Mouse (Mus musculus) layer of hippocampus, adult 18-20 months (tissue): ENCODE measurements around the gene Adgrf1. TPM values are rescaled to one million over a fixed set of nuclear protein-coding genes. Genes with fewer than 3 reads are reported as not detected.

Experiments used
- DNase-seq, 2 experiments: peaks; one replicate each; pipeline ENCODE4 v3.0.0; 2022; ENCODE audit warnings: low spot score in 2 of 2
- total RNA-seq, 2 experiments: library from RNA; stranded (reverse); gene quantifications; 2 replicates each; pipeline ENCODE4 v1.2.3; 2021

Gene Adgrf1
- total RNA-seq, 2 experiments from 2014 or later: not detected

- no peak for DNase-seq
These were observed 3.5 kb upstream of the Adgrf1 start for GRCm38 (mm10) chr17:43266636-43267035.

GRCm38 (mm10) chr17:43267046-43267749 lies 2.9 kb upstream of the Adgrf1 start:
- no peak for DNase-seq

GRCm38 (mm10) chr17:43276220-43276619 lies 6.1 kb downstream of the Adgrf1 start:
- DNase-seq: no peak

- peak; percentile 28 to 70 for DNase-seq
These were observed 7.1 kb downstream of the Adgrf1 start for GRCm38 (mm10) chr17:43277223-43277622.

- DNase-seq: no peak
These were observed 9.5 kb downstream of the Adgrf1 start for GRCm38 (mm10) chr17:43279671-43280070.

- DNase-seq: peak in 1 of 2 experiments; percentile 64
These were observed 12.2 kb downstream of the Adgrf1 start for GRCm38 (mm10) chr17:43282353-43282752.

GRCm38 (mm10) chr17:43282828-43283227 lies 12.7 kb downstream of the Adgrf1 start:
- no peak for DNase-seq

GRCm38 (mm10) chr17:43299515-43299914 lies 29.4 kb downstream of the Adgrf1 start:
- DNase-seq: no peak

- no peak for DNase-seq
These were observed 56.0 kb downstream of the Adgrf1 start for GRCm38 (mm10) chr17:43325986-43326671.

- no peak for DNase-seq
These were observed 56.9 kb downstream of the Adgrf1 start for GRCm38 (mm10) chr17:43326726-43327700.

GRCm38 (mm10) chr17:43327810-43328209 lies 57.7 kb downstream of the Adgrf1 start:
- DNase-seq: no peak

- DNase-seq: no peak
These were observed 59.1 kb downstream of the Adgrf1 start for GRCm38 (mm10) chr17:43329216-43329615.

- DNase-seq: no peak
These were observed 59.6 kb downstream of the Adgrf1 start for GRCm38 (mm10) chr17:43329761-43330183.

GRCm38 (mm10) chr17:43332686-43333085 lies 62.6 kb downstream of the Adgrf1 start:
- DNase-seq: no peak

GRCm38 (mm10) chr17:43334074-43334473 lies 63.9 kb downstream of the Adgrf1 start:
- no peak for DNase-seq

GRCm38 (mm10) chr17:43337643-43338042 lies 67.5 kb downstream of the Adgrf1 start:
- no peak for DNase-seq

- no peak for DNase-seq
These were observed 68.2 kb downstream of the Adgrf1 start for GRCm38 (mm10) chr17:43338279-43338678.

- peak in 1 of 2 experiments; percentile 56 for DNase-seq
These were observed 76.4 kb downstream of the Adgrf1 start for GRCm38 (mm10) chr17:43346499-43346898.

GRCm38 (mm10) chr17:43357902-43358539 lies 87.9 kb downstream of the Adgrf1 start:
- DNase-seq: no peak

GRCm38 (mm10) chr17:43359826-43360619 lies 89.9 kb downstream of the Adgrf1 start, which contains the start of gene Adgrf5:
Gene Adgrf5 (plus strand): TSS chr17:43360451.
- no peak for DNase-seq
